Mouse (Mus musculus) cerebellum, adult 2 months (tissue): ENCODE results near the gene Calu.

Experiments used
- CTCF ChIP-seq: fragments of 200-500 bp; IDR thresholded peaks from 2 replicates; pipeline ENCODE4 v1.5.1; 2011; ENCODE audit warnings: low read depth, mild to moderate bottlenecking, control low read depth, low read length, moderate library complexity, borderline replicate concordance; ENCODE audit not compliant: insufficient read depth
- POLR2A ChIP-seq: fragments of 200-500 bp; IDR thresholded peaks from 2 replicates; pipeline ENCODE4 v1.6.1; 2011; ENCODE audit warnings: low read length, control low read depth, borderline replicate concordance; ENCODE audit not compliant: insufficient read depth

DNA sequence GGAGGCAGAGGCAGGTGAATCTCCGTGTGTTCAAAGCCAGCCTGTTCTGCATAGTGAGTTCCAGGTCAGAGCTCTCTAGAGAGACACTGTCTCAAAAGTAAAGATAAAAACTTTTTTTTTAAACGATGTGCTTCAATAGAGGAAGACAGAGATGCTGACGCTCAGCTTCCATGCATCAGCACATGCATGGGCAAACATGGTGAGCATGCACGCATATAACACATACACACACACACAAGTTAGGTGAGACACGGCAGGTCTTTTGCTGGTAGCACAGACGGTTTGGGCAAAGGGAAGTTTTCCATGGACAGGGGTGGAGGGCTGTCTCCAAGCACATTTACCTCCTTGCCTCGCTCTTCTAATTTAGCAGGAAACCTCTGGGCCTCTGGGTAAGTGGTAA is 25.7 kb upstream of the Calu start:
- TF ChIP-seq CTCF (no peak), POLR2A (no peak)
